Mouse (Mus musculus) heart, embryonic 16.5 days (tissue): Measurements from ENCODE around the gene Dpp6. TPM values are rescaled to one million over a fixed set of nuclear protein-coding genes. Genes with fewer than 3 reads are reported as not detected.

Source experiments
- ATAC-seq: fragments of 200-750 bp; cut with Nextera tagmentation; replicated peaks from 2 replicates; pipeline ENCODE4 v1.8.0; 2017; ENCODE audit warnings: moderate number of reproducible peaks; ENCODE audit not compliant: insufficient read depth, low FRiP score; ENCODE audit errors: extremely low read depth
- H3K27ac ChIP-seq: fragments of 300-500 bp; sonication (generic); 2 replicates; pipeline ENCODE4 v1.5.1; 2014; ENCODE audit warnings: mild to moderate bottlenecking, low read length, control low read depth, moderate library complexity
- H3K27me3 ChIP-seq: fragments of 300-500 bp; sonication (generic); 2 replicates; pipeline ENCODE4 v1.6.1; 2014; ENCODE audit warnings: low read length, mixed read lengths; ENCODE audit not compliant: control insufficient read depth, insufficient read depth
- H3K36me3 ChIP-seq: fragments of 300-500 bp; sonication (generic); 2 replicates; pipeline ENCODE4 v1.6.1; 2014; ENCODE audit not compliant: control insufficient read depth, insufficient read depth
- H3K4me1 ChIP-seq: fragments of 300-500 bp; sonication (generic); 2 replicates; pipeline ENCODE4 v1.6.1; 2014; ENCODE audit warnings: low read length, mixed read lengths; ENCODE audit not compliant: control insufficient read depth, insufficient read depth
- H3K4me2 ChIP-seq: fragments of 300-500 bp; sonication (generic); 2 replicates; pipeline ENCODE4 v1.6.1; 2014; ENCODE audit warnings: low read depth, mild to moderate bottlenecking, control low read depth, low read length
- H3K4me3 ChIP-seq: fragments of 300-500 bp; sonication (generic); 2 replicates; pipeline ENCODE4 v1.5.1; 2014; ENCODE audit warnings: mild to moderate bottlenecking, control low read depth, low read length
- H3K9ac ChIP-seq: fragments of 300-500 bp; sonication (generic); 2 replicates; pipeline ENCODE4 v1.6.1; 2014; ENCODE audit warnings: low read length, control low read depth
- H3K9me3 ChIP-seq: fragments of 300-500 bp; sonication (generic); replicated peaks from 2 replicates; pipeline ENCODE4 v1.6.1; 2016; ENCODE audit warnings: low read length; ENCODE audit not compliant: control insufficient read depth
- WGBS: fragments of 180-500 bp; shearing (Covaris S2); extraction: QIAGEN DNeasy Blood & Tissue Kit; methylation state at CpG from one replicate; pipeline ENCODE4 v1.1.7; 2014; 5-methylcytosine and 5-hydroxymethylcytosine counted together
- polyA plus RNA-seq: library from polyadenylated mRNA; unstranded; fragments of >200 nt; fragmentation: Nextera tagmentation; extraction: Ambion mirVana; gene quantifications from 2 replicates; pipeline ENCODE4 v1.2.1, GENCODE M21; 2015

The Dpp6 gene
- polyA plus RNA-seq, 1 experiment from 2014 or later: 0.91 TPM

- no peak overlapping the region for H3K4me3 ChIP-seq
- ATAC-seq: no peak
- H3K4me1 ChIP-seq: no peaks in the 10 kb centered on the region
- no peak overlapping the region for H3K27ac ChIP-seq
- H3K9ac ChIP-seq: no peak overlapping the region
- no peaks in the 10 kb centered on the region for H3K27me3 ChIP-seq
- WGBS: 24% methylated on average over 2 of the region's 2 CpGs
- no peaks in the 10 kb centered on the region for H3K36me3 ChIP-seq
- no peak overlapping the region for H3K4me2 ChIP-seq
- no peaks in the 10 kb centered on the region for H3K9me3 ChIP-seq
These were observed 218.9 kb downstream of the Dpp6 start for GRCm38 (mm10) chr5:27035891-27036290.

- Histone ChIP-seq H3K4me1 (no peaks in the 10 kb centered on the region), H3K9me3 (no peaks in the 10 kb centered on the region), H3K9ac (no peak overlapping the region), H3K4me2 (no peak overlapping the region), H3K36me3 (no peaks in the 10 kb centered on the region), H3K4me3 (no peak overlapping the region), H3K27me3 (no peaks in the 10 kb centered on the region), H3K27ac (no peak overlapping the region)
- WGBS: 52% methylated on average over 5 of the region's 5 CpGs
- ATAC-seq: no peak
These were observed 220.8 kb downstream of the Dpp6 start for GRCm38 (mm10) chr5:27037796-27038195.

- H3K36me3 ChIP-seq: no peaks in the 10 kb centered on the region
- no peaks in the 10 kb centered on the region for H3K9me3 ChIP-seq
- no peak for ATAC-seq
- H3K4me2 ChIP-seq: no peak overlapping the region
- H3K27ac ChIP-seq: no peak overlapping the region
- no peak overlapping the region for H3K9ac ChIP-seq
- H3K27me3 ChIP-seq: peaks cover 31% of the 10 kb centered on the region
- no peaks in the 10 kb centered on the region for H3K4me1 ChIP-seq
- H3K4me3 ChIP-seq: no peak overlapping the region
- 19% methylated on average over 7 of the region's 7 CpGs for WGBS
These were observed 231.2 kb downstream of the Dpp6 start for GRCm38 (mm10) chr5:27048167-27048566.

- WGBS: 7% methylated on average over 9 of the region's 9 CpGs
- Histone ChIP-seq H3K4me2 (peak overlapping the region; percentile 55), H3K4me1 (no peaks in the 10 kb centered on the region), H3K27ac (no peak overlapping the region), H3K36me3 (no peaks in the 10 kb centered on the region), H3K27me3 (peaks cover 31% of the 10 kb centered on the region), H3K9ac (no peak overlapping the region), H3K4me3 (peak overlapping the region; percentile 34), H3K9me3 (no peaks in the 10 kb centered on the region)
- ATAC-seq: no peak
These were observed 231.9 kb downstream of the Dpp6 start for GRCm38 (mm10) chr5:27048926-27049325.

GRCm38 (mm10) chr5:27049341-27050091, 232.5 kb downstream of the Dpp6 start:
- Histone ChIP-seq H3K27ac (no peak overlapping the region), H3K4me1 (no peaks in the 10 kb centered on the region), H3K27me3 (peaks cover 31% of the 10 kb centered on the region), H3K4me2 (peak overlapping the region; percentile 55), H3K36me3 (no peaks in the 10 kb centered on the region), H3K4me3 (peak overlapping the region; percentile 34), H3K9ac (no peak overlapping the region), H3K9me3 (no peaks in the 10 kb centered on the region)
- ATAC-seq: no peak
- 3% methylated on average over 53 of the region's 55 CpGs for WGBS

- Histone ChIP-seq H3K27me3 (peaks cover 31% of the 10 kb centered on the region), H3K4me1 (no peaks in the 10 kb centered on the region), H3K9me3 (no peaks in the 10 kb centered on the region), H3K4me2 (no peak overlapping the region), H3K9ac (no peak overlapping the region), H3K27ac (no peak overlapping the region), H3K36me3 (no peaks in the 10 kb centered on the region), H3K4me3 (no peak overlapping the region)
- no peak for ATAC-seq
- WGBS: 45% methylated on average over 3 of the region's 3 CpGs
These were observed 234.2 kb downstream of the Dpp6 start for GRCm38 (mm10) chr5:27051250-27051649.

GRCm38 (mm10) chr5:27052441-27052840, 235.4 kb downstream of the Dpp6 start:
- whole genome bisulfite sequencing: 28% methylated on average over 2 of the region's 2 CpGs
- Histone ChIP-seq H3K4me1 (no peaks in the 10 kb centered on the region), H3K9me3 (no peaks in the 10 kb centered on the region), H3K36me3 (no peaks in the 10 kb centered on the region), H3K27ac (no peak overlapping the region), H3K4me2 (no peak overlapping the region), H3K27me3 (peaks cover 31% of the 10 kb centered on the region), H3K9ac (no peak overlapping the region), H3K4me3 (no peak overlapping the region)
- no peak for ATAC-seq

- Histone ChIP-seq H3K4me1 (no peaks in the 10 kb centered on the region), H3K27me3 (0 out of 2 replicates have a peak, but pooled peaks cover 3% of the 10 kb centered on the region), H3K4me3 (no peak overlapping the region), H3K27ac (no peak overlapping the region), H3K9ac (no peak overlapping the region), H3K4me2 (no peak overlapping the region), H3K36me3 (no peaks in the 10 kb centered on the region), H3K9me3 (no peaks in the 10 kb centered on the region)
- WGBS: 51% methylated on average over 5 of the region's 5 CpGs
- ATAC-seq: no peak
These were observed 239.4 kb downstream of the Dpp6 start for GRCm38 (mm10) chr5:27056436-27056835.

GRCm38 (mm10) chr5:27060114-27060513, 243.1 kb downstream of the Dpp6 start:
- ATAC-seq: no peak
- H3K9me3 ChIP-seq: no peaks in the 10 kb centered on the region
- no peaks in the 10 kb centered on the region for H3K27me3 ChIP-seq
- H3K27ac ChIP-seq: no peak overlapping the region
- no peaks in the 10 kb centered on the region for H3K36me3 ChIP-seq
- H3K4me3 ChIP-seq: no peak overlapping the region
- no peak overlapping the region for H3K9ac ChIP-seq
- H3K4me2 ChIP-seq: no peak overlapping the region
- 64% methylated on average over 4 of the region's 4 CpGs for WGBS
- no peaks in the 10 kb centered on the region for H3K4me1 ChIP-seq
